Mouse (Mus musculus) bone marrow macrophage, adult 2 months (primary cell): Measurements from ENCODE around the gene Parn. TPM values are rescaled to one million over a fixed set of nuclear protein-coding genes. Genes with fewer than 3 reads are reported as not detected.

Experiments used
- H3K27ac ChIP-seq: 2 replicates; pipeline ENCODE4 v1.5.1; 2012; ENCODE audit warnings: low read depth, low read length; ENCODE audit not compliant: insufficient read depth
- H3K4me1 ChIP-seq: 2 replicates; pipeline ENCODE4 v1.6.1; 2012; ENCODE audit warnings: low read length; ENCODE audit not compliant: control insufficient read depth, insufficient read depth
- H3K4me3 ChIP-seq: 2 replicates; pipeline ENCODE4 v1.5.1; 2012; ENCODE audit warnings: mild to moderate bottlenecking, low read length, moderate library complexity; ENCODE audit not compliant: insufficient read depth
- CTCF ChIP-seq: IDR thresholded peaks from 2 replicates; pipeline ENCODE4 v1.5.1; 2012; ENCODE audit warnings: low read depth, mild to moderate bottlenecking, low read length, moderate library complexity
- POLR2A ChIP-seq: IDR thresholded peaks from 2 replicates; pipeline ENCODE4 v1.6.1; 2012; ENCODE audit warnings: mild to moderate bottlenecking, low read depth, low read length, borderline replicate concordance
- polyA plus RNA-seq: library from polyadenylated mRNA; stranded (reverse); fragments of >200 nt; gene quantifications from 2 replicates; pipeline ENCODE4 v1.2.4, GENCODE M21; 2012; ENCODE audit not compliant: missing spikeins, insufficient read depth, insufficient read length

Gene Parn
- polyA plus RNA-seq, 1 experiment, result 14.7 TPM

DNA sequence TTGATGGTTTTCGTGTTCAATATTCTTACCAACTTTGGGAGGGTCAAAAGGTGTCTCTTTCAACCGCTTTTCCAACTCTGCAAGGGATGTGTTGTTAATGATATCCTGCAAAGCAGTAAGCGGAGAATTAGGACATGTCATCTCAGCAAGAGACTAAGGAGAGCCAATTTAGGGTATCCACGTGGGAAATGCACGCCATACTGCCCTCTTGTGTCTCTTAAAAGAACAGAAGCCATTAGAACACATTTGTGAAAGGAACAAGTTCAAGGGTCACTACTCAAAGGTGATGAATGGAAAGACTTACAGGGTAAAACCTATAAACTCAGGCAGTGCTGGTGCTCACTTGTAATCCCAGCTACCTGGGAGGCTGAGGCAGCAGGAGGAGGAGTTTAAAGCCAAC lies 39.6 kb downstream of the Parn start:
- no peak for TF ChIP-seq POLR2A
- TF ChIP-seq CTCF, result no peak
- no peaks in the 10 kb centered on the region for H3K4me1 ChIP-seq
- no peak overlapping the region for H3K4me3 ChIP-seq
- H3K27ac ChIP-seq, result no peak overlapping the region

DNA sequence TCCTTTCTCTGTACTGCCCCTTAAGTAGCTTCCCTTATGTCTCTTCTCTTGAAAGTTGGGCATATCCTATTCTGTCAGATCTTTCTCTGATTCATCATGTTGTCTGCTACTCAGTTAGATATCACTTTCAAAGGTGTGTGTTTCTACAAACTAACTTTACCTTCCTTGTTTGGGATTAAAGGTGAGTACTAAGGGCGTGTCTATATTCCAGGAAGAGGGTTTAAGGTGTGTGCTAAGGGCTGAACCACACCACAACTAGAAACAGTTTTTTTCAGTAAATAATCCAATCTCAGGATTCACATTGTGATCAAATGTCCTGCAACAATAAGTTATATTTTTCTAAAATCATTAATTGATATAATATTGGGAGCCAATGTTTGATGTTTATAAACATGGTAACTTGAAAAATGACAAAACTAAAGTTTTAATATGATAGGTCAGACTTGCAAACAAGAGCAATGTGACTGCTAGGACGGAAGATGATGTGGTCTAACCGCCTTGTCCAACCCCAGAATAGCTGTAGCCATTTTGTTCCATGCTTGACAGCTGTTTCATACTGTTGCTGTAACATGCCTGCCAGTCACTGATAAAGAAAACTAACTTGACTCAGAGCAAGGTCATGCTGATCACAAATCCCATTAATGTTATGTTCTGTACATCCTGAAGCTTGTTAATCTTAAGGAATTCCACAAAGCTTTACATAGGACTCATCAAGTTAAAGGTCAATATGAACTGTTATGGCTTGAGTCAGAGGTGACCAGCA lies 46.0 kb downstream of the Parn start:
- TF ChIP-seq CTCF, result no peak
- no peak for TF ChIP-seq POLR2A
- H3K4me1 ChIP-seq, result no peaks in the 10 kb centered on the region
- H3K4me3 ChIP-seq, result no peak overlapping the region
- H3K27ac ChIP-seq, result no peak overlapping the region

GRCm38 (mm10) chr16:13620194-13620593 lies 47.8 kb downstream of the Parn start:
- no peak overlapping the region for H3K27ac ChIP-seq
- H3K4me3 ChIP-seq, result no peak overlapping the region
- no peaks in the 10 kb centered on the region for H3K4me1 ChIP-seq
- TF ChIP-seq CTCF, result no peak
- no peak for TF ChIP-seq POLR2A

DNA sequence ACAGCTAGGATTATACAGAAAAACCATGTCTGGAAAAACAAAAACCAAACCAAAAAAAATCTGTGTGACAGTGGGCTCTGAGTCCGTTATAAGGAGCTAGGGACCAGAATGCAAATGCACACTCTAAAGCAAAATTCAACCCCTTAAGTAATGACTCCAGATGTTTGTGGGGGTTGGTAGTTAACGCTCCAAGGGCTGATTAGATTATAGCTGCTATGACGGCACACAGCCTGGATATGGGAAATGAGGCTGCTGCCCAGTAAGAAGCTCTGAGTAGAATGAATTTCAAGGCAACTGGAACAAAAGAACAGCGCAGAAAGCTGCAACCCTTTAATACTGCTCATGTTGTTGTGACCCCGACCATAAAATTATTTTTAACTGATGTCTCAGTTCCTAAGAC lies 52.7 kb downstream of the Parn start:
- Histone ChIP-seq H3K4me3 (no peak overlapping the region), H3K4me1 (peaks cover 3% of the 10 kb centered on the region), H3K27ac (no peak overlapping the region)
- TF ChIP-seq CTCF, result no peak
- TF ChIP-seq POLR2A, result no peak

GRCm38 (mm10) chr16:13612571-13612970 lies 55.4 kb downstream of the Parn start:
- TF ChIP-seq CTCF (no peak), POLR2A (no peak)
- H3K4me1 ChIP-seq, result peaks cover 5% of the 10 kb centered on the region
- no peak overlapping the region for H3K27ac ChIP-seq
- no peak overlapping the region for H3K4me3 ChIP-seq

- Histone ChIP-seq H3K4me1 (peaks cover 5% of the 10 kb centered on the region), H3K27ac (no peak overlapping the region), H3K4me3 (no peak overlapping the region)
- no peak for TF ChIP-seq CTCF
- no peak for TF ChIP-seq POLR2A
Measured at GRCm38 (mm10) chr16:13612058-13612457, 55.9 kb downstream of the Parn start.

- peaks cover 5% of the 10 kb centered on the region for H3K4me1 ChIP-seq
- no peak overlapping the region for H3K4me3 ChIP-seq
- TF ChIP-seq CTCF (no peak), POLR2A (no peak)
- no peak overlapping the region for H3K27ac ChIP-seq
Measured at GRCm38 (mm10) chr16:13611399-13611798, 56.6 kb downstream of the Parn start.

- Histone ChIP-seq H3K4me1 (peaks cover 5% of the 10 kb centered on the region), H3K4me3 (no peak overlapping the region), H3K27ac (no peak overlapping the region)
- no peak for TF ChIP-seq POLR2A
Measured at GRCm38 (mm10) chr16:13610951-13611381, 57.0 kb downstream of the Parn start.

GRCm38 (mm10) chr16:13608705-13609085 lies 59.3 kb downstream of the Parn start:
- H3K27ac ChIP-seq, result no peak overlapping the region
- H3K4me3 ChIP-seq, result no peak overlapping the region
- H3K4me1 ChIP-seq, result peaks cover 5% of the 10 kb centered on the region
- TF ChIP-seq CTCF (no peak), POLR2A (no peak)

DNA sequence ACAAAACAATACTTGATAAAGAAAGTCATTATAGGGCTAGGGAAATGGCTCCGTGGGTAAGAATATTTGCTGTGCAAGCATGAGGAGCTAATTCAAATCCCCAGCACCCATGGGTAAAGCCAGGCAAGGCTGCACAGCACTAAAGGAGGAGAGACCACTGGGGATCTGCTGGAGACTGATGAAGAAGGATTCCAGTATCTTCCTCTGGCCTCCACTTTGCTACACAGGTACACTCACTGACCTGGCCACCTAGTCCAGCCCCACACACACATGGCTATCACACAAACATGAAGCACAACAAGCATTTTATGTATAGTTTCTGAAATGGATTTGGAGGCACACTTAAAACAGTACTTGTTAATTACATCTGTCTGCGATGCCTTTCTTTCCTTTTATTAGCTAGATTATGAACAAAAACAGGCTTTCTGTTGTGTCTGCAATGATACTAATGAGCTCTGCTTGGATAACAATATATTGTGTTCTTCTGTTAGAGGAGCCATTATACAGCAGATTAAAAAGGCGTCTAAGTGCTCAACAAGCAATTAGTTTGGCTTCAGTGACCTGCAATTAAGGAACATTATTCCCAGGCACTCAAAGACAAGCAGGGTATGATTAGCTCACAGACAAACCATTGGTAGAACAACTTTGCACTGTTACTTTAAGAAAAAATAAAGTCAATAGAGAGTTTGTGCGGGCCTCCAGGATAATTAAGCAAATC lies 59.8 kb downstream of the Parn start:
- Histone ChIP-seq H3K4me1 (peaks cover 5% of the 10 kb centered on the region), H3K27ac (no peak overlapping the region), H3K4me3 (no peak overlapping the region)
- no peak for TF ChIP-seq CTCF
- TF ChIP-seq POLR2A, result no peak

GRCm38 (mm10) chr16:13602779-13603178 lies 65.2 kb downstream of the Parn start:
- no peak for TF ChIP-seq CTCF
- no peak for TF ChIP-seq POLR2A
- Histone ChIP-seq H3K4me3 (no peak overlapping the region), H3K27ac (no peak overlapping the region), H3K4me1 (no peaks in the 10 kb centered on the region)
